Mouse (Mus musculus) lung, postnatal 10 days (tissue): ENCODE measurements around the gene Anapc1.

Experiments used
- DNase-seq: peaks from one replicate; pipeline ENCODE4 v3.0.0; 2021

Gene Anapc1

GRCm38 (mm10) chr2:128686921-128687557 is at the start of gene Anapc1:
Anapc1 (minus strand) TSS chr2:128687391.
- peak; percentile 93 for DNase-seq

- DNase-seq, result peak; percentile 62
Measured at GRCm38 (mm10) chr2:128735089-128735488, 47.9 kb upstream of the Anapc1 start.

- no peak for DNase-seq
Measured at GRCm38 (mm10) chr2:128731951-128732350, 44.8 kb upstream of the Anapc1 start.

- no peak for DNase-seq
Measured at GRCm38 (mm10) chr2:128731514-128731913, 44.3 kb upstream of the Anapc1 start.

GRCm38 (mm10) chr2:128729141-128729540 is 42.0 kb upstream of the Anapc1 start:
- DNase-seq, result no peak

GRCm38 (mm10) chr2:128728066-128728465 is 40.9 kb upstream of the Anapc1 start:
- DNase-seq, result no peak

GRCm38 (mm10) chr2:128727552-128727951 is 40.4 kb upstream of the Anapc1 start:
- no peak for DNase-seq

- DNase-seq, result no peak
Measured at GRCm38 (mm10) chr2:128726626-128727025, 39.4 kb upstream of the Anapc1 start.

GRCm38 (mm10) chr2:128726067-128726466 is 38.9 kb upstream of the Anapc1 start:
- no peak for DNase-seq

- DNase-seq, result no peak
Measured at GRCm38 (mm10) chr2:128722106-128722710, 35.0 kb upstream of the Anapc1 start.

- no peak for DNase-seq
Measured at GRCm38 (mm10) chr2:128719380-128719779, 32.2 kb upstream of the Anapc1 start.

- no peak for DNase-seq
Measured at GRCm38 (mm10) chr2:128715979-128716378, 28.8 kb upstream of the Anapc1 start.

- DNase-seq, result no peak
Measured at GRCm38 (mm10) chr2:128714724-128715241, 27.6 kb upstream of the Anapc1 start.

GRCm38 (mm10) chr2:128713548-128714003 is 26.4 kb upstream of the Anapc1 start:
- DNase-seq, result peak; percentile 57

GRCm38 (mm10) chr2:128712940-128713339 is 25.7 kb upstream of the Anapc1 start:
- DNase-seq, result no peak

GRCm38 (mm10) chr2:128710609-128711008 is 23.4 kb upstream of the Anapc1 start:
- no peak for DNase-seq

- no peak for DNase-seq
Measured at GRCm38 (mm10) chr2:128709264-128709663, 22.1 kb upstream of the Anapc1 start.

- peak; percentile 74 for DNase-seq
Measured at GRCm38 (mm10) chr2:128704474-128704873, 17.3 kb upstream of the Anapc1 start.

- DNase-seq, result peak; percentile 59
Measured at GRCm38 (mm10) chr2:128699201-128699885, 12.2 kb upstream of the Anapc1 start.

- DNase-seq, result peak; percentile 97
Measured at GRCm38 (mm10) chr2:128698693-128699181, 11.5 kb upstream of the Anapc1 start, which contains the start of gene Mertk. Mertk (plus strand) TSS chr2:128698956.

- DNase-seq, result peak; percentile 94
Measured at GRCm38 (mm10) chr2:128698140-128698692, 11.0 kb upstream of the Anapc1 start.

- DNase-seq, result no peak
Measured at GRCm38 (mm10) chr2:128697566-128697965, 10.4 kb upstream of the Anapc1 start.

- DNase-seq, result no peak
Measured at GRCm38 (mm10) chr2:128697047-128697446, 9.9 kb upstream of the Anapc1 start.
